Mouse (Mus musculus) inflammation-experienced regulatory T-cells (primary cell): ENCODE results near the gene Tmem25. TPM values are rescaled to one million over a fixed set of nuclear protein-coding genes. Genes with fewer than 3 reads are reported as not detected.

Source experiments
- polyA plus RNA-seq, 2 experiments: library from polyadenylated mRNA; unstranded; fragments of 100-300 nt; shearing (Covaris generic); gene quantifications; one replicate each; pipeline ENCODE4 v1.2.1; 2017

The Tmem25 gene
- 1 to 10 TPM in 1 of 2 experiments, under 1 TPM in 1; 0.19 to 2.1 TPM for polyA plus RNA-seq

GRCm38 (mm10) chr9:44799102-44799957 is at the start of gene Tmem25:
TSS of gene Tmem25 (minus strand) at chr9:44799307.

DNA sequence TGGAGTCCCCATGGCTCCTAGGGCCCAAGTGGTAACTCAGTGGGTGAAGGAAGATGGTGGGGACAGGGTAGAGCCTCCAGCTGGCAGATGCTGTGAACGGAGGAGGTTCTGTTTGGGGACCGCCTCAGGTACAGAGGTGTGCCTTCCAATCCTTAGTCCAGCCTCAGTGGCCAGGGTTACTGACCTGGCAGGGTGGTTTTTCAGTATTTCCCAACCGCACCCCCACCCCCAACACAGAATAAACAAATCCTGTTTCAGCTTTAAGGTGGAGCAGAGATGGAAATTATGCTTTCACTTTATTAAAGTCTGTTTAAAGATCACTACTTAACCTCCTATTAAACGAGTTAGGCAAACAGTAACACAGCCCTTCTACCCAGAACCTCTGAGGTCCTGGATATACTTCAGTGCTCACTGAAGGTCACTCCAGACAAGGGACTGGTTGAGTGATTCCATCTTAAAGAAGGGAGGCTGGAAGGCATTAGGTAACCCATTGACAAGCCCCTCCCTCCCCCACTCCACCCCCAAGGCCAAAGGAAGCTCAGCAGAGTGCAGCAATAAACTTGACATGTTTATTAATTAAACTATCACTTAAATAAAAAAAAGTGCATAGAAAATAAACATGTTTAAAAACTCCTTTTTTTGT is 3.8 kb upstream of the Tmem25 start, which contains the start of gene Ttc36:
TSS of gene Ttc36 (minus strand) at position 265 of the 643 bp plus-strand sequence.

DNA sequence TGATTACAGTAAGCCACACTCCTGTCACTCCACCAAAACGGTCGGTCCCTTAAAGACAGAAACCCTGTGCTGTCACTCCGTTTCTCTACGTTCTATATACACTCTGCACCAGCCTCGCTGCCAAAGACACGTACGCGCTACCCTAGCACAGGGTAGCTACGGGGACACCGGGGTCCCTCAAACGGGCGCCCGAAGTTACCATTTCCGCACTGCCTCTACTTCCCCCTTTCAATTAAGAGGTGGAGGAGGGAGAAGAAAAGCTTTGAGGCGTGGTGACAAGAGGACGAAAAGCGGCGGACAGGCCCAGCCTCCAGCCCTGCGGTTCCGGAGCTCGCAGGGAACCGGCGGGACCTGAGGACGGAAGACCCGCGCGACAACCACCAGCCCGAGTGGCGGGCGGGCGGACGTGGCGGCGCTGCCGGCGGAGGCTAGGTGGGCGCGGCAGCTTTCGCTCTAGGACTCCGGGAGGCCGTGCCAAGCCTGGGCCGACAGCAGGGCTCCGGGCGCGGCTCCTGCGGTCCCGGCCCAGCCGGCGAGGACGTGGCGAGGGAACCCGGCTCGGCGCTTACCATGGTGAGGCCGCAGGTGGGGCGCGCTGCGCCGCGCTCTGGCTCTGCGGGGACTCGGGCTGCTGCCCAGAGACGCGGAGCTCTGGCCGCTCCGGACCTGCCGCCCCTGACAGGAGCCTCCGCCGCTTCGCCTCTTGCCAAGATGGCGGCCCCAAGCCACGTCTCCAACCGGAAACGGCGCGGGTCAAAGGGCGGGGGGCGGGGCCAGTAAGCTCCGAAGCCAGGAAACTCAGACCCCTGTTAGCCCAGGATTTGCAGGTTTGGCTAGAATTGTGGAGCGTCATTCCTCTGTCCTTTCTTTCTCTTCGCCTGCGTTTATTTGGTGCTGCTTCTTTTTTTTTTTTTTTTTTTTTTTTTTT is 31.7 kb downstream of the Tmem25 start, which contains the start of the genes Arcn1 and Ift46:
TSS of gene Arcn1 (minus strand) at position 745 of the 928 bp plus-strand sequence.
TSS of gene Ift46 (plus strand) at position 808 of the 928 bp plus-strand sequence.

Other genes starting within 250 kb of the Tmem25 start
- gene Cxcr5, start 237.4 kb downstream of the Tmem25 start, polyA plus RNA-seq, result 10 to 100 TPM in 1 of 2 experiments, 1 to 10 TPM in 1; 7.7 to 67.4 TPM
- gene Ddx6, start 194.4 kb downstream of the Tmem25 start, polyA plus RNA-seq, result 10 to 100 TPM; 25.6 to 34.3 TPM
- gene Treh, start 126.1 kb downstream of the Tmem25 start, polyA plus RNA-seq, result under 1 TPM; 0.31 to 0.53 TPM
- gene Phldb1, start 64.1 kb downstream of the Tmem25 start, polyA plus RNA-seq, result 1 to 10 TPM; 1.1 to 5.8 TPM
- 100 to 1,000 TPM; 131 to 156 TPM for gene Arcn1, start 31.5 kb downstream of the Tmem25 start, polyA plus RNA-seq
- 10 to 100 TPM; 34.2 to 47.8 TPM for gene Ift46, start 31.4 kb downstream of the Tmem25 start, polyA plus RNA-seq
- gene Ttc36, start 3.8 kb upstream of the Tmem25 start, polyA plus RNA-seq, result not detected
- gene Kmt2a, start 82.0 kb upstream of the Tmem25 start, polyA plus RNA-seq, result 10 to 100 TPM; 62.9 to 84.1 TPM
- gene Atp5l, start 121.4 kb upstream of the Tmem25 start, polyA plus RNA-seq, result 100 to 1,000 TPM; 295 to 303 TPM
- 10 to 100 TPM; 45.1 to 47.9 TPM for gene Ube4a, start 166.3 kb upstream of the Tmem25 start, polyA plus RNA-seq
- gene Cd3g, start 181.1 kb upstream of the Tmem25 start, polyA plus RNA-seq, result 1,000 to 10,000 TPM; 1,426 to 1,451 TPM
- 100 to 1,000 TPM; 756 to 785 TPM for gene Cd3d, start 182.5 kb upstream of the Tmem25 start, polyA plus RNA-seq
- gene Cd3e, start 210.3 kb upstream of the Tmem25 start, polyA plus RNA-seq, result 1,000 to 10,000 TPM; 1,280 to 1,314 TPM
- gene Mpzl2, start 240.5 kb upstream of the Tmem25 start, polyA plus RNA-seq, result under 1 TPM; 0.13 to 0.28 TPM